Mouse (Mus musculus): ENCODE measurements around the gene Ascl4. TPM values are rescaled to one million over a fixed set of nuclear protein-coding genes. Genes with fewer than 3 reads are reported as not detected.

The Ascl4 gene
- polyA plus RNA-seq (2015; fragmentation: Nextera tagmentation; extraction: Ambion mirVana), result not detected in 2 replicates

GRCm38 (mm10) chr10:85927676-85928445 is at the start of gene Ascl4:
Gene Ascl4 (plus strand): TSS chr10:85927681.

GRCm38 (mm10) chr10:85916498-85917309 is 10.8 kb upstream of the Ascl4 start, which contains the start of gene Prdm4:
Gene Prdm4 (minus strand): TSS chr10:85917142.

GRCm38 (mm10) chr10:85957464-85957950 is 30.0 kb downstream of the Ascl4 start, which contains the start of gene Rtcb:
Gene Rtcb (minus strand): TSS chr10:85957823.

Other genes starting within 250 kb of the Ascl4 start
- 31.8 and 36.7 TPM in 2 replicates for gene Pwp1, start 98.2 kb upstream of the Ascl4 start, polyA plus RNA-seq (2015; fragmentation: Nextera tagmentation; extraction: Ambion mirVana)
- gene Prdm4, start 10.5 kb upstream of the Ascl4 start, polyA plus RNA-seq (2015; fragmentation: Nextera tagmentation; extraction: Ambion mirVana), result 5.7 and 7.2 TPM in 2 replicates
- gene Rtcb, start 30.1 kb downstream of the Ascl4 start, polyA plus RNA-seq (2015; fragmentation: Nextera tagmentation; extraction: Ambion mirVana), result 95.5 and 98.5 TPM in 2 replicates
- 0.07 and 0.21 TPM in 2 replicates for gene Bpifc, start 84.2 kb downstream of the Ascl4 start, polyA plus RNA-seq (2015; fragmentation: Nextera tagmentation; extraction: Ambion mirVana)
- gene Fbxo7, start 94.3 kb downstream of the Ascl4 start, polyA plus RNA-seq (2015; fragmentation: Nextera tagmentation; extraction: Ambion mirVana), result 13.2 and 14.3 TPM in 2 replicates

Data from urinary bladder, postnatal 0 days (tissue).